Mouse (Mus musculus) right cerebral cortex, adult 2 months (tissue): ENCODE data around the gene Frs2.
"Not testable (repeated sequence)": the region's sequence is repeated elsewhere in the genome, so short reads cannot be mapped to it uniquely, and the experiment has no call there.

ENCODE experiments used
- DNase-seq, 2 experiments: peaks; one replicate each; pipeline ENCODE4 v3.0.0; 2021 to 2022; ENCODE audit warnings: low spot score in 2 of 2

Gene Frs2

DNA sequence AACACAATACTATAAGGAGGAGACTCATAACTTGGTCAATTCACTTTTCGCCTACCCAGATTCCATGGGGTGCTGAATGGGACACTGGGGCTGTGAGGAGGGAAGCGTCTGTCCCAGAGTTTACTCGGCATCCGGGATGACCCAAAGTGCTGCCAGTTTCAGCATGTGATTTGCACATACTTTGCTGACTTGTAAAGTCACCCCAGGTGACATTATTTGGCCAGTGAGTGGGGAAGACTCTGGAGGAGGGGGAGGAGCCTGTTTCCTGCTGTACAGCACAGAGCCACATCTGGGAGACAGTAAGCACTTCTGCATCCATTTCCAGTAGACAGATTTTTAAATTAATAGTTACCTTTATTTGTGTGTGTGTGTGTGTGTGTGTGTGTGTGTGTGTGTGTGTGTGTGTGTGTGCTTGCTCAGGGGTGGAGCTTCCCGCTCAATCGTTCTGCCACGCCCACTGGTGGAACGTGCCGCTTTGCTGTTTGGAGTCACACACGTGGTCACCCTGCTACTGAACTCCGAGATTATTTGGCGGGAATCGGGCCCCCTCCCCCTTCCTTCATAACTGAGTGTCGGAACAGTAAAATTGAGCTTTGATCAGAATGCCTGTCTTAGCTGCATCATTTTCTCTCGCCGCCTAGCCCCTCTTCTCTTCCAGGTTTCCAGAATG is 104.7 kb downstream of the Frs2 start:
- not testable (repeated sequence) for DNase-seq

DNA sequence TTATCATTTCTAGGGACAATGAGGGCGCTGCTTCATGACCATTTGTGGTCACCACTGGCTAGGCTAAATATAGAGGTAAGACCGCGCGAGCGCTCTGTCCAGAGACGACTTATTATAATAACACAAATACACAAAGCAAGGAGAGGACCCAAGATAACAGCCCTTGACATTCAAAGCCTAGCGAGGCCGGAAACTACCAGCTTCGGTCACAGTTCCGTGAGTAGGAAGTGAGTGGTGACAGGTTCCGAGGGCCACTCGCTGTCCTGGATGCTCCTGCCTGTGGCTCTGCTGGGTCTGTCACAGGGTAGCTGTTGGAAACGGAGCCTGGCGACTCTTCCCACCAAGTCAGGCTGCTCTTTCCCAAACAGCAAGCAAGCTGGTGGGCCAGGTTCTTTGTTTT is 106.0 kb downstream of the Frs2 start:
- DNase-seq, result no peak

GRCm38 (mm10) chr10:117040355-117040754 is 108.0 kb downstream of the Frs2 start:
- peak; percentile 26 to 44 for DNase-seq

- DNase-seq, result peak; percentile 83 to 89
Measured at GRCm38 (mm10) chr10:117033785-117034184, 114.5 kb downstream of the Frs2 start.

DNA sequence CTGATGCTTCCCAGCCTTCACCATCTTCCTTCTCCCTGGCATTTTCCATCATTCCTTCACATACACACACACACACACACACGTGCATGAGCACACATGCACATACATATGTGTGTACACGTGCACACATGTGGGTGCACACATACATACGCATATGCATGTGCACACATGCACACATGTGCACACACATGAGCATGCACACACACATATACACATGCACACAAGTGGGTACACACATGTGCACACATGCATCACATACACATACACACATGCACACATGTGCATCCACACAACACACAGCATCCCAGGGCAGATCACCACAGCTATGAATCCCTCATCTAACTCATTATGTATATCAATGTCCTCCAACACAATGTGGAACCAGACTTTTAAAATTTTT is 117.2 kb downstream of the Frs2 start:
- no peak for DNase-seq

- no peak for DNase-seq
Measured at GRCm38 (mm10) chr10:117026176-117026575, 122.2 kb downstream of the Frs2 start.

DNA sequence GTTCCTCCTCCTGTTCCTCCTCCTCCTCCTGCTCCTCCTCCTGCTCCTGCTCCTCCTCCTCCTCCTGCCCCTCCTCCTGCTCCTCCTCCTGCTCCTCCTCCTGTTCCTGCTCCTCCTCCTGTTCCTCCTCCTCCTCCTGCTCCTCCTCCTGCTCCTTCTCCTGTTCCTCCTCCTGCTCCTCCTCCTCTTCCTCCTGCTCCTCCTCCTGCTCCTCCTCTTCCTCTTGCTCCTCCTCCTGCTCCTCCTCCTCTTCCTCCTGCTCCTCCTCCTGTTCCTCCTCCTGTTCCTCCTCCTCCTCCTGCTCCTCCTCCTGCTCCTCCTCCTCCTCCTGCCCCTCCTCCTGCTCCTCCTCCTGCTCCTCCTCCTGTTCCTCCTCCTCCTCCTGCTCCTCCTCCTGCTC is 122.6 kb downstream of the Frs2 start:
- DNase-seq, result not testable (repeated sequence)

DNA sequence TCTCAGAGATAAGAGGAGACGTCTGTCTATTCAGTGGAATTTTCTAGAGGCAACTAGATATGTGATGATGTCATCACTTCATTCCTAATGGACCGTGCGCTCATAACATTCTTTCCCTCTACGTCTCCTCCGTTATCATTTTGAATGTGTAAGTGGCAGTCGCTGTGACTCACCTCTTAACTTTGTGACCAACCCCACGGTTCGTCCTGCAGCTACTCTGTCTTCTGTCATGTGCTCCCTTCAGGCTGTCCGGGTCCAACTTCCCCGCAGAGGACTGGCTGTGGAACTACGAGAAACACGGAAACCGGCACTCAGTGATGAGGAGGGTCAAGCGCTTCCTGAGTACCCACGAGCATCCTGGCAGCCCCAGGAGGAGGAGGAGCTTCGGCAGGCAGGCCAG is 124.6 kb downstream of the Frs2 start:
- no peak for DNase-seq

- DNase-seq, result no peak
Measured at GRCm38 (mm10) chr10:117021020-117021754, 127.1 kb downstream of the Frs2 start.
